Comparison of ENCODE assay signal across 14 mouse cellular contexts in the genomic region with DNA sequence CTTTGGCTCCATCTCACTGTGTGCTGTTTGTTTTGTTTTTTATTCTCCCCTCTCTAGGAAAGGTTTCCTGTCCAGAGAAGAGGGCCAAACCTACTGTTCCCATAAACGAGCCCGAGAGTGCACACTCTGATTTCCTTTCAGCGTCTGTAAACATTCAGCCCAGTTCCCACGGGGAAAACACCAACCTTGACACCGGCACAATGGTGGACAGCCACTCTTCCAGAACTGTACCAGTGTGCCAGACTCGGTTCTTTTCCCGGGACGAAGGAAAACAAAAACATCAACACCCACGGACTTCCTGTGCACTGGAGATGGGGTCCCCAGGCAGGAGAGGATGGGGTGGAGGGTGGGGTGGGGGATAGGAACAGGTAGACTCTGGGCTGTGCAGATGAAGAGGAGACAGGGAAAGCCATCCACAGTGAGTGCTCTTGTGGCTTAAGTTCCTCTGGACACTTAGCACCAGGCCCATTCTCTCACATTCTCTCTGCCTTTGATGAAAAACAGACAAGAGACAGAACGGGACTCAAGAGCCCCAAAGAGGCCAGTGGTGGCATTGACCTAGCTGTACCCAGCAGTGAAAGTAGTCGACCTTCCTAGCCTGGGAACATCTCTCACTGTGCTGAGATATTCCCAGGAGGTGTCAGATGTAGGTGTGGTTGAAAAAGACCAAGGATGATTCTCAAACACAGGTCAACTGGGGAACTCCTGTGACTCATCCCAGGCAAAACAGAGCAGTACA. TPM values are rescaled to one million over a fixed set of nuclear protein-coding genes. Genes with fewer than 3 reads are reported as not detected.
DNase-seq lines count a peak whose midpoint lies in the region; ATAC-seq and TF ChIP-seq lines count a peak whose summit lies in the region.
"Had no signal": no experiment of that assay in that cellular context is flagged by ENCODE, and none has a peak within 500 bp of the region (broad histone marks: within the 10 kb centered on the region; RNA-seq: fewer than 3 reads in every experiment).

No protein-coding gene starts in this region.

- peaks cover 6% of the 10 kb centered on the region; the same call in 1 of the 2 replicates for H3K4me1 ChIP-seq in intestine, embryonic 16.5 days (ENCODE audit: control insufficient read depth, insufficient read depth, low read length)
- peaks cover 11% of the 10 kb centered on the region for H3K4me1 ChIP-seq in intestine, embryonic 15.5 days (replicated peaks)
- H3K4me1 ChIP-seq in megakaryocyte, embryonic 14.5 days: peaks cover 30% of the 10 kb centered on the region
- peaks cover 30% of the 10 kb centered on the region for H3K4me1 ChIP-seq in heart, embryonic 13.5 days
- H3K4me1 ChIP-seq in small intestine, adult 2 months (ENCODE audit: control insufficient read depth, insufficient read depth, insufficient read length, low read length): peaks cover 6% of the 10 kb centered on the region; the same call in 1 of the 2 replicates

- 0 out of 2 replicates have a peak overlapping the region, but pooled peaks have one; percentile 5 for H3K4me2 ChIP-seq in intestine, embryonic 16.5 days (ENCODE audit: low read depth, low read length)
- no peak overlapping the region for H3K4me2 ChIP-seq in intestine, embryonic 15.5 days (replicated peaks)
- peak overlapping the region; percentile 16; the same call in 1 of the 2 replicates for H3K4me2 ChIP-seq in heart, embryonic 13.5 days
- H3K4me2 ChIP-seq: forebrain, embryonic 15.5 days; liver, embryonic 15.5 days; midbrain, embryonic 12.5 days had no signal

- no peaks in the 10 kb centered on the region; the same call in none of the 2 replicates for H3K27me3 ChIP-seq in intestine, embryonic 16.5 days (replicated peaks; ENCODE audit: control insufficient read depth, insufficient read depth, low read length)
- no peaks in the 10 kb centered on the region; the same call in 1 of the 2 replicates for H3K27me3 ChIP-seq in intestine, embryonic 15.5 days (replicated peaks)
- H3K27me3 ChIP-seq in megakaryocyte, embryonic 14.5 days (replicated peaks): peaks cover 62% of the 10 kb centered on the region
- H3K27me3 ChIP-seq in heart, embryonic 13.5 days (replicated peaks): 0 out of 2 replicates have a peak, but pooled peaks cover 5% of the 10 kb centered on the region
- peaks cover 9% of the 10 kb centered on the region for H3K27me3 ChIP-seq in small intestine, adult 2 months (ENCODE audit: control insufficient read depth, insufficient read depth, low read length)

- no peak for DNase-seq in spleen, adult 18-20 months
- DNase-seq: adrenal gland, postnatal 25 days had no signal

- H3K36me3 ChIP-seq in intestine, embryonic 16.5 days (ENCODE audit: control insufficient read depth, insufficient read depth, low read length): no peaks in the 10 kb centered on the region
- H3K36me3 ChIP-seq in intestine, embryonic 15.5 days: no peaks in the 10 kb centered on the region
- H3K36me3 ChIP-seq in megakaryocyte, embryonic 14.5 days (replicated peaks; ENCODE audit: low read length): no peaks in the 10 kb centered on the region
- no peaks in the 10 kb centered on the region for H3K36me3 ChIP-seq in heart, embryonic 13.5 days
- no peaks in the 10 kb centered on the region for H3K36me3 ChIP-seq in small intestine, adult 2 months (ENCODE audit: control insufficient read depth, insufficient read depth, low read length)
- H3K36me3 ChIP-seq: forebrain, embryonic 15.5 days; liver, embryonic 15.5 days; midbrain, embryonic 12.5 days had no signal

- no peaks in the 10 kb centered on the region for H3K9me3 ChIP-seq in intestine, embryonic 16.5 days (ENCODE audit: control insufficient read depth, low read length)
- H3K9me3 ChIP-seq in intestine, embryonic 15.5 days: no peaks in the 10 kb centered on the region
- H3K9me3 ChIP-seq in megakaryocyte, embryonic 14.5 days: no peaks in the 10 kb centered on the region
- no peaks in the 10 kb centered on the region for H3K9me3 ChIP-seq in heart, embryonic 13.5 days
- H3K9me3 ChIP-seq: forebrain, embryonic 15.5 days; liver, embryonic 15.5 days; midbrain, embryonic 12.5 days had no signal

- ATAC-seq in intestine, embryonic 16.5 days: no peak
- ATAC-seq in intestine, embryonic 15.5 days: no peak
- no peak for ATAC-seq in megakaryocyte, adult 5-6 weeks (ENCODE audit: poor library complexity, severe bottlenecking)
- ATAC-seq in heart, embryonic 13.5 days (ENCODE audit: extremely low read depth, insufficient number of reproducible peaks, low FRiP score, low TSS enrichment): no peak
- ATAC-seq: forebrain, embryonic 15.5 days; inflammation-experienced regulatory T-cells, adult 6 months had no signal

- no peak overlapping the region for H3K27ac ChIP-seq in intestine, embryonic 16.5 days (ENCODE audit: low read length)
- no peak overlapping the region for H3K27ac ChIP-seq in intestine, embryonic 15.5 days
- 0 out of 2 replicates have a peak overlapping the region, but pooled peaks have one; percentile 6 for H3K27ac ChIP-seq in heart, embryonic 13.5 days (replicated peaks)
- peak overlapping the region; percentile 16; the same call in 1 of the 2 replicates for H3K27ac ChIP-seq in small intestine, adult 2 months (ENCODE audit: insufficient read depth, low read depth, low read length)
- H3K27ac ChIP-seq: forebrain, embryonic 15.5 days; layer of hippocampus, adult 2 months; liver, embryonic 15.5 days; midbrain, embryonic 12.5 days had no signal

- TF ChIP-seq CTCF in small intestine, adult 2 months (IDR thresholded peaks at IDR 0.05; ENCODE audit: extremely low read depth, insufficient read length, insufficient replicate concordance, low read depth, low read length): no peak

- H3K4me3 ChIP-seq in intestine, embryonic 16.5 days (ENCODE audit: low read length): no peak overlapping the region
- H3K4me3 ChIP-seq in intestine, embryonic 15.5 days (replicated peaks): no peak overlapping the region
- H3K4me3 ChIP-seq in megakaryocyte, embryonic 14.5 days (replicated peaks): peak overlapping the region; percentile 71
- H3K4me3 ChIP-seq in heart, embryonic 13.5 days: no peak overlapping the region
- peak overlapping the region; percentile 47 for H3K4me3 ChIP-seq in small intestine, adult 2 months (ENCODE audit: low read depth, low read length)
- H3K4me3 ChIP-seq: forebrain, embryonic 15.5 days; layer of hippocampus, adult 2 months; liver, embryonic 15.5 days; midbrain, embryonic 12.5 days had no signal

- TF ChIP-seq POLR2A in small intestine, adult 2 months (IDR thresholded peaks at IDR 0.05; ENCODE audit: low read depth, low read length): no peak

- no peak overlapping the region for H3K9ac ChIP-seq in intestine, embryonic 16.5 days (ENCODE audit: low read depth, low read length)
- no peak overlapping the region for H3K9ac ChIP-seq in intestine, embryonic 15.5 days
- H3K9ac ChIP-seq in heart, embryonic 13.5 days: no peak overlapping the region
- H3K9ac ChIP-seq: forebrain, embryonic 15.5 days; liver, embryonic 15.5 days; midbrain, embryonic 12.5 days had no signal

- 45% methylated on average over 11 of the region's 11 CpGs for WGBS in intestine, embryonic 16.5 days
- 41% methylated on average over 11 of the region's 11 CpGs for WGBS in intestine, embryonic 15.5 days
- WGBS in heart, embryonic 13.5 days: 49% methylated on average over 11 of the region's 11 CpGs
- 37% methylated on average over 11 of the region's 11 CpGs for WGBS in small intestine, adult 2 months

RNA-seq across cellular contexts. Expression of gene Osmr, which starts 3.0 kb away (rescaled TPM):
- 1.2 and 1.6 TPM in 2 replicates for polyA plus RNA-seq in intestine, embryonic 16.5 days (2015; fragmentation: Nextera tagmentation; extraction: Ambion mirVana)
- 1.2 and 1.6 TPM in 2 replicates for polyA plus RNA-seq in intestine, embryonic 15.5 days (2015; fragmentation: Nextera tagmentation; extraction: Ambion mirVana)
- not detected in 2 replicates for polyA plus RNA-seq in megakaryocyte, embryonic 14.5 days (2012; ENCODE audit: insufficient read depth, low replicate concordance)
- total RNA-seq in megakaryocyte, adult 5-6 weeks (2015): 0.02 TPM in 1 of 2 replicates, not detected in the other
- total RNA-seq in megakaryocyte, adult 5-6 weeks (2017): 0.77 TPM in 1 of 2 replicates, not detected in the other
- 2.2 and 2.4 TPM in 2 replicates for polyA plus RNA-seq in heart, embryonic 13.5 days (2015; fragmentation: Nextera tagmentation; extraction: Ambion mirVana)
- 1.2 and 1.9 TPM in 2 replicates for polyA plus RNA-seq in small intestine, adult 2 months (2012; rRNA removed)
- total RNA-seq: common myeloid progenitor, adult 5-6 weeks had no signal

Comparison
In these comparisons a context has a peak if more than half of its experiments do, and no peak if none do; other contexts are left out.
1. H3K27ac ChIP-seq: peak in heart, embryonic 13.5 days (single experiment) and small intestine, adult 2 months (single experiment); none in intestine, embryonic 16.5 days (single experiment) and intestine, embryonic 15.5 days (single experiment).
2. H3K4me3 ChIP-seq: peak in megakaryocyte, embryonic 14.5 days (single experiment) and small intestine, adult 2 months (single experiment); none in intestine, embryonic 16.5 days (single experiment), intestine, embryonic 15.5 days (single experiment) and heart, embryonic 13.5 days (single experiment).